Mouse (Mus musculus) intestine, postnatal 0 days (tissue): ENCODE data around the gene Mov10l1. TPM values are rescaled to one million over a fixed set of nuclear protein-coding genes. Genes with fewer than 3 reads are reported as not detected.

ENCODE experiments used
- ATAC-seq: fragments of 200-750 bp; cut with Nextera tagmentation; 2 replicates; pipeline ENCODE4 v1.8.0; 2017; ENCODE audit warnings: mild to moderate bottlenecking, moderate TSS enrichment, moderate library complexity
- H3K27ac ChIP-seq: fragments of 300-500 bp; sonication (generic); 2 replicates; pipeline ENCODE4 v1.5.1; 2014; ENCODE audit warnings: mild to moderate bottlenecking, low read depth, low read length, moderate library complexity
- H3K27me3 ChIP-seq: fragments of 300-500 bp; sonication (generic); replicated peaks from 2 replicates; pipeline ENCODE4 v1.6.1; 2014; ENCODE audit warnings: low read length, mixed read lengths; ENCODE audit not compliant: control insufficient read depth, insufficient read depth
- H3K36me3 ChIP-seq: fragments of 300-500 bp; sonication (generic); 2 replicates; pipeline ENCODE4 v1.6.1; 2014; ENCODE audit warnings: mild to moderate bottlenecking, moderate library complexity; ENCODE audit not compliant: control insufficient read depth, insufficient read depth
- H3K4me1 ChIP-seq: fragments of 300-500 bp; sonication (generic); replicated peaks from 2 replicates; pipeline ENCODE4 v1.6.1; 2014; ENCODE audit warnings: antibody characterized with exemption, low read length, mixed read lengths; ENCODE audit not compliant: control insufficient read depth, insufficient read depth
- H3K4me2 ChIP-seq: fragments of 300-500 bp; sonication (generic); replicated peaks from 2 replicates; pipeline ENCODE4 v1.6.1; 2014; ENCODE audit warnings: low read depth, mild to moderate bottlenecking, moderate library complexity
- H3K4me3 ChIP-seq: fragments of 300-500 bp; sonication (generic); 2 replicates; pipeline ENCODE4 v1.5.1; 2014; ENCODE audit warnings: low read depth, low read length
- H3K9ac ChIP-seq: fragments of 300-500 bp; sonication (generic); 2 replicates; pipeline ENCODE4 v1.6.1; 2014; ENCODE audit warnings: mild to moderate bottlenecking, low read depth, low read length
- H3K9me3 ChIP-seq: fragments of 300-500 bp; sonication (generic); 2 replicates; pipeline ENCODE4 v1.6.1; 2016; ENCODE audit warnings: mixed run types; ENCODE audit not compliant: control insufficient read depth
- CTCF ChIP-seq: sonication (generic); IDR thresholded peaks from 2 replicates; pipeline ENCODE4 v1.5.1; 2016; ENCODE audit warnings: low read depth, mild to moderate bottlenecking, control low read depth, antibody characterized with exemption, moderate library complexity
- WGBS: fragments of 180-500 bp; shearing (Covaris S2); extraction: QIAGEN DNeasy Blood & Tissue Kit; methylation state at CpG from one replicate; pipeline ENCODE4 v1.1.7; 2014; 5-methylcytosine and 5-hydroxymethylcytosine counted together
- polyA plus RNA-seq: library from polyadenylated mRNA; unstranded; fragments of >200 nt; fragmentation: Nextera tagmentation; extraction: Ambion mirVana; gene quantifications from 2 replicates; pipeline ENCODE4 v1.2.1, GENCODE M21; 2015

The Mov10l1 gene
- polyA plus RNA-seq, 1 experiment from 2014 or later: not detected

GRCm38 (mm10) chr15:89060811-89061460 is 78.2 kb downstream of the Mov10l1 start:
- ATAC-seq: no peak
- Histone ChIP-seq H3K4me2 (no peak overlapping the region), H3K27me3 (peaks cover 41% of the 10 kb centered on the region), H3K27ac (no peak overlapping the region), H3K4me3 (no peak overlapping the region), H3K9ac (no peak overlapping the region), H3K9me3 (no peaks in the 10 kb centered on the region), H3K36me3 (no peaks in the 10 kb centered on the region), H3K4me1 (no peaks in the 10 kb centered on the region)
- no peak for TF ChIP-seq CTCF
- 93% methylated on average over 12 of the region's 12 CpGs for WGBS

GRCm38 (mm10) chr15:89061761-89062517 is 79.2 kb downstream of the Mov10l1 start:
- Histone ChIP-seq H3K4me2 (no peak overlapping the region), H3K4me3 (no peak overlapping the region), H3K4me1 (no peaks in the 10 kb centered on the region), H3K36me3 (no peaks in the 10 kb centered on the region), H3K9me3 (no peaks in the 10 kb centered on the region), H3K27ac (no peak overlapping the region), H3K9ac (no peak overlapping the region), H3K27me3 (peaks cover 47% of the 10 kb centered on the region)
- WGBS: 82% methylated on average over 6 of the region's 6 CpGs
- no peak for ATAC-seq
- no peak for TF ChIP-seq CTCF

- Histone ChIP-seq H3K9me3 (no peaks in the 10 kb centered on the region), H3K36me3 (no peaks in the 10 kb centered on the region), H3K9ac (no peak overlapping the region), H3K27me3 (peaks cover 44% of the 10 kb centered on the region), H3K4me3 (no peak overlapping the region), H3K4me1 (no peaks in the 10 kb centered on the region), H3K27ac (no peak overlapping the region), H3K4me2 (no peak overlapping the region)
- no peak for ATAC-seq
- WGBS: 75% methylated on average over 5 of the region's 5 CpGs
- no peak for TF ChIP-seq CTCF
These were observed 79.8 kb downstream of the Mov10l1 start for GRCm38 (mm10) chr15:89062518-89062910.

GRCm38 (mm10) chr15:89063001-89063400 is 80.3 kb downstream of the Mov10l1 start:
- H3K27ac ChIP-seq: no peak overlapping the region
- 73% methylated on average over 7 of the region's 7 CpGs for WGBS
- no peak overlapping the region for H3K4me2 ChIP-seq
- no peak for TF ChIP-seq CTCF
- no peaks in the 10 kb centered on the region for H3K4me1 ChIP-seq
- ATAC-seq: no peak
- H3K27me3 ChIP-seq: peaks cover 39% of the 10 kb centered on the region
- no peak overlapping the region for H3K9ac ChIP-seq
- H3K4me3 ChIP-seq: no peak overlapping the region
- H3K36me3 ChIP-seq: no peaks in the 10 kb centered on the region
- H3K9me3 ChIP-seq: no peaks in the 10 kb centered on the region

GRCm38 (mm10) chr15:89063536-89063935 is 80.8 kb downstream of the Mov10l1 start:
- peaks cover 36% of the 10 kb centered on the region for H3K27me3 ChIP-seq
- no peak overlapping the region for H3K9ac ChIP-seq
- H3K4me3 ChIP-seq: no peak overlapping the region
- H3K9me3 ChIP-seq: no peaks in the 10 kb centered on the region
- no peak overlapping the region for H3K27ac ChIP-seq
- no peak for TF ChIP-seq CTCF
- ATAC-seq: no peak
- H3K4me1 ChIP-seq: no peaks in the 10 kb centered on the region
- H3K4me2 ChIP-seq: no peak overlapping the region
- 69% methylated on average over 6 of the region's 6 CpGs for WGBS
- H3K36me3 ChIP-seq: no peaks in the 10 kb centered on the region

- no peak overlapping the region for H3K27ac ChIP-seq
- H3K27me3 ChIP-seq: peaks cover 27% of the 10 kb centered on the region
- no peak for ATAC-seq
- H3K4me2 ChIP-seq: no peak overlapping the region
- no peak for TF ChIP-seq CTCF
- WGBS: 96% methylated on average over 5 of the region's 5 CpGs
- no peaks in the 10 kb centered on the region for H3K9me3 ChIP-seq
- H3K4me3 ChIP-seq: no peak overlapping the region
- no peaks in the 10 kb centered on the region for H3K4me1 ChIP-seq
- no peak overlapping the region for H3K9ac ChIP-seq
- H3K36me3 ChIP-seq: no peaks in the 10 kb centered on the region
These were observed 82.2 kb downstream of the Mov10l1 start for GRCm38 (mm10) chr15:89064891-89065290.
